Mouse (Mus musculus) MEL-GATA-1-ER (cell line): Measurements from ENCODE around the gene Sdr39u1.

Experiments
- DNase-seq: peaks from one replicate; pipeline ENCODE4 v3.0.0-alpha.2; 2012; ENCODE audit warnings: low read depth; ENCODE audit errors: extremely low read depth

Gene Sdr39u1

GRCm38 (mm10) chr14:55855101-55855561, 45.0 kb downstream of the Sdr39u1 start:
- DNase-seq: no peak

GRCm38 (mm10) chr14:55854406-55855100, 45.5 kb downstream of the Sdr39u1 start:
- no peak for DNase-seq

GRCm38 (mm10) chr14:55853621-55854285, 46.3 kb downstream of the Sdr39u1 start, which contains the start of gene Nynrin:
Gene Nynrin (plus strand): TSS chr14:55854010.
- DNase-seq: no peak

- DNase-seq: no peak
Measured at GRCm38 (mm10) chr14:55852646-55853551, 47.2 kb downstream of the Sdr39u1 start.

- no peak for DNase-seq
Measured at GRCm38 (mm10) chr14:55850885-55851284, 49.2 kb downstream of the Sdr39u1 start.
